Mouse (Mus musculus): ENCODE data around the gene Sesn1. TPM values are rescaled to one million over a fixed set of nuclear protein-coding genes. Genes with fewer than 3 reads are reported as not detected.

Sesn1 gene
- polyA plus RNA-seq, 1 experiment from 2014 or later = 47.6 TPM

- no peaks in the 10 kb centered on the region for H3K9me3 ChIP-seq
- H3K4me2 ChIP-seq = no peak overlapping the region
- no peak overlapping the region for H3K4me3 ChIP-seq
- no peak for ATAC-seq (ENCODE audit: insufficient number of reproducible peaks, low FRiP score, low TSS enrichment, low read depth)
- H3K27ac ChIP-seq = no peak overlapping the region
- H3K9ac ChIP-seq = no peak overlapping the region
- H3K27me3 ChIP-seq = no peaks in the 10 kb centered on the region
- H3K4me1 ChIP-seq = peaks cover 14% of the 10 kb centered on the region
- peaks cover 23% of the 10 kb centered on the region for H3K36me3 ChIP-seq
Measured at GRCm38 (mm10) chr10:41896425-41896824, 86.7 kb downstream of the Sesn1 start.

GRCm38 (mm10) chr10:41896865-41897264 is 87.1 kb downstream of the Sesn1 start:
- H3K9me3 ChIP-seq = no peaks in the 10 kb centered on the region
- H3K4me3 ChIP-seq = no peak overlapping the region
- ATAC-seq (ENCODE audit: insufficient number of reproducible peaks, low FRiP score, low TSS enrichment, low read depth) = no peak
- 75% methylated on average over 2 of the region's 2 CpGs for WGBS
- peaks cover 28% of the 10 kb centered on the region for H3K36me3 ChIP-seq
- H3K27me3 ChIP-seq = no peaks in the 10 kb centered on the region
- no peak overlapping the region for H3K27ac ChIP-seq
- peaks cover 14% of the 10 kb centered on the region for H3K4me1 ChIP-seq
- H3K4me2 ChIP-seq = no peak overlapping the region
- no peak overlapping the region for H3K9ac ChIP-seq

DNA sequence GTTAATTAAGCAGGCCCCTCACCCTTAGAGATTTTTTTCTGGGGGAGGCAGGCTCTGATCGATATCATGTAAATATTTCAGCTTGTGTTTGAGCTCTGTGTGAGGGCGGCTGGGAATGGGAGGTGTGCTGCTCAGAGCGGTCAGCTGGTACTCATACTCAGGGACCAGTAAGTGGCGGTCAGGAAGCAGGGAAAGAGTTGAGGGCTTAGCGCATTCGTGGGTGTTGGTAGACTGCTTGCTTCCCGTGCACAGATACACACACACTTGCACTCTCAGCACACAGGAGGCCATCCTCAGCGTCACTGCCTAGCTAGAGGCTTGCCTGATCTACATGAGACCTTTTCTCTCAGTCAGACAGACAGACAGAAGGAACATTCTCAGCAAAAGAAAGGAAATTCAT is 91.7 kb downstream of the Sesn1 start:
- no peak for ATAC-seq (ENCODE audit: insufficient number of reproducible peaks, low FRiP score, low TSS enrichment, low read depth)
- Histone ChIP-seq H3K4me2 (no peak overlapping the region), H3K27ac (no peak overlapping the region), H3K4me3 (no peak overlapping the region), H3K9me3 (no peaks in the 10 kb centered on the region), H3K27me3 (no peaks in the 10 kb centered on the region), H3K36me3 (peaks cover 54% of the 10 kb centered on the region), H3K4me1 (no peaks in the 10 kb centered on the region), H3K9ac (no peak overlapping the region)
- 90% methylated on average over 8 of the region's 8 CpGs for WGBS

GRCm38 (mm10) chr10:41901864-41902263 is 92.1 kb downstream of the Sesn1 start:
- no peaks in the 10 kb centered on the region for H3K9me3 ChIP-seq
- no peaks in the 10 kb centered on the region for H3K27me3 ChIP-seq
- H3K9ac ChIP-seq = no peak overlapping the region
- H3K4me1 ChIP-seq = no peaks in the 10 kb centered on the region
- no peak overlapping the region for H3K27ac ChIP-seq
- H3K4me2 ChIP-seq = no peak overlapping the region
- H3K36me3 ChIP-seq = peaks cover 57% of the 10 kb centered on the region
- 85% methylated on average over 6 of the region's 6 CpGs for WGBS
- H3K4me3 ChIP-seq = no peak overlapping the region
- no peak for ATAC-seq (ENCODE audit: insufficient number of reproducible peaks, low FRiP score, low TSS enrichment, low read depth)

DNA sequence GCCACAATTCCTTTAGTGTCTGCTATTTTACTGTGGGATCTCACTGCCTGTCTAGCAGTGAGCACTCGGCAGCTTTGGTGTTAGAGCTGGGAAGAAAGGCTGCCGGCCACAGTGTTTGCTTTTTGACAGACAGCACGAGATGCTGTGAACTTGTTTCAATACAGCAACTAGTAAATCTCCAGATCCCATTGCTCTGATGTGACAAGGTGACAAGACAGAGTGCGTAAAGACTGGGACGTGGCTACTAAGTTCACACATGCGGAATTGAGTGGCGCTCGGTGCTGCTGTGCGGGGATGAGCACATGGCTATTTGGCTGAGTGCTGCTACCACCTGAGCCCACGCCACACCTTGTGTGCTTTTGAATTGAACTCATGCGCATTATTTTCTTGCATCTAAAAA is 97.7 kb downstream of the Sesn1 start:
- no peak overlapping the region for H3K4me3 ChIP-seq
- no peak for ATAC-seq (ENCODE audit: insufficient number of reproducible peaks, low FRiP score, low TSS enrichment, low read depth)
- no peak overlapping the region for H3K4me2 ChIP-seq
- H3K27ac ChIP-seq = no peak overlapping the region
- H3K9ac ChIP-seq = no peak overlapping the region
- peaks cover 54% of the 10 kb centered on the region for H3K36me3 ChIP-seq
- no peaks in the 10 kb centered on the region for H3K4me1 ChIP-seq
- WGBS = 79% methylated on average over 11 of the region's 11 CpGs
- no peaks in the 10 kb centered on the region for H3K27me3 ChIP-seq
- H3K9me3 ChIP-seq = no peaks in the 10 kb centered on the region

- peaks cover 50% of the 10 kb centered on the region for H3K36me3 ChIP-seq
- H3K27me3 ChIP-seq = no peaks in the 10 kb centered on the region
- H3K4me1 ChIP-seq = no peaks in the 10 kb centered on the region
- H3K4me3 ChIP-seq = no peak overlapping the region
- 69% methylated on average over 4 of the region's 4 CpGs for WGBS
- ATAC-seq (ENCODE audit: insufficient number of reproducible peaks, low FRiP score, low TSS enrichment, low read depth) = no peak
- H3K9ac ChIP-seq = no peak overlapping the region
- no peak overlapping the region for H3K4me2 ChIP-seq
- no peak overlapping the region for H3K27ac ChIP-seq
- H3K9me3 ChIP-seq = no peaks in the 10 kb centered on the region
Measured at GRCm38 (mm10) chr10:41907950-41908349, 98.2 kb downstream of the Sesn1 start.

GRCm38 (mm10) chr10:41908899-41909298 is 99.2 kb downstream of the Sesn1 start:
- no peaks in the 10 kb centered on the region for H3K9me3 ChIP-seq
- no peaks in the 10 kb centered on the region for H3K27me3 ChIP-seq
- peaks cover 42% of the 10 kb centered on the region for H3K36me3 ChIP-seq
- no peak overlapping the region for H3K9ac ChIP-seq
- H3K4me2 ChIP-seq = no peak overlapping the region
- no peaks in the 10 kb centered on the region for H3K4me1 ChIP-seq
- H3K4me3 ChIP-seq = no peak overlapping the region
- 73% methylated on average over 6 of the region's 6 CpGs for WGBS
- ATAC-seq (ENCODE audit: insufficient number of reproducible peaks, low FRiP score, low TSS enrichment, low read depth) = no peak
- H3K27ac ChIP-seq = no peak overlapping the region

DNA sequence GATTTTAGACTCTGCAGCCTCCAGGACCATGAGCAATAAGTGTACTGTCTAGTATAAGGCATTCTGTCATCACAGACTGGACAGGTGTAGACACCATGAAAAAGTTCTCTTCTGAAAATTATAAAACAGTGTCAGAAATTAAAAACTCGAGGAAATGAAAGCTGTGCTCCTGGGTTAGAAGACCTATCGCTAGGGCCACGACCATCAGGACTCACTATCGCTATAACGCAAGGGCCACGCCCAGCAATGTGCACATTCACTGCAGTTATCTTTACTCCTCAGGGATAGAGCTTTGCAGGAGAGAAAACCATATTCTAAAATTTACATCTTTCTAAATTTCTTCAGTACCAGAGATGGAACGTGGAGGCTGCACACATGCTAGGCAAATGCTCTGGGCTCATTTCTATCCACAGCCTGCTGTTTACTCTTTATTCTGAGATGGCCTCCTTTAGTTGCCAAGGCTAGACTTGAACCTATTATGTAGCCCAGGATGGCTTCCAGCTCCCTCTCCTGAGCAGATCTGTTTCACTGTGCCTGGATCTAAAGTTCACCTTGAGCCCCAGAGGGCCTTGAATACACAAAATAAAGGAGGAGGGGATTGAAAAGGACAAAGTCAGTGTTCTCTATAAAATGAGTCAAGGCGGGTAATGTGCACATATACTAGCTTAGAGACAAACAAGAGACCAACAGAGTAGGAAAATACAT is 102.7 kb downstream of the Sesn1 start:
- Histone ChIP-seq H3K4me2 (no peak overlapping the region), H3K27ac (no peak overlapping the region), H3K9me3 (no peaks in the 10 kb centered on the region), H3K36me3 (peaks cover 13% of the 10 kb centered on the region), H3K9ac (no peak overlapping the region), H3K4me3 (no peak overlapping the region), H3K4me1 (no peaks in the 10 kb centered on the region), H3K27me3 (no peaks in the 10 kb centered on the region)
- WGBS = 89% methylated on average over 8 of the region's 8 CpGs
- no peak for ATAC-seq (ENCODE audit: insufficient number of reproducible peaks, low FRiP score, low TSS enrichment, low read depth)

GRCm38 (mm10) chr10:41926726-41927125 is 117.0 kb downstream of the Sesn1 start:
- Histone ChIP-seq H3K9ac (no peak overlapping the region), H3K36me3 (no peaks in the 10 kb centered on the region), H3K27me3 (no peaks in the 10 kb centered on the region), H3K9me3 (no peaks in the 10 kb centered on the region), H3K4me1 (no peaks in the 10 kb centered on the region), H3K4me2 (no peak overlapping the region), H3K27ac (no peak overlapping the region), H3K4me3 (no peak overlapping the region)
- ATAC-seq (ENCODE audit: insufficient number of reproducible peaks, low FRiP score, low TSS enrichment, low read depth) = no peak
- 82% methylated on average over 14 of the region's 14 CpGs for WGBS

DNA sequence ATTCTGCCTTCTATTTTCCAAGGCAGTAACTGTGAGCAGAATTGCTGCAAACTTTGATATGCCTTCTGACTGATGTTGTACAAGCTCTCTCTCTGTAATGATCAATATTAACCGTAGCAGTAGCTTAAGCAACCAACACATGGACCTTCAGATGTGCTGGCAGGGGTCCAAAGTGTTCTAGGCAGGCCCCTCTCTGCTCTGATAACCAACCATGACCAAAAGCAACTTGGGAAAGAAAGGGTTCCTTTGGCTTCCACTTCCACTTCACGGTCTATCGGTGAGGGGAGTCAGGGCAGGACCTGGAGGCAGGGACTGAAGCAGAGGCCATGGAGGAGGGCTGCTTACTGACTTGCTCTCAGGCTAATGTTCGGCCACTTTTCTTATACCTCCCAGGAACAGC is 121.2 kb downstream of the Sesn1 start:
- Histone ChIP-seq H3K9me3 (no peaks in the 10 kb centered on the region), H3K4me1 (peaks cover 15% of the 10 kb centered on the region), H3K9ac (no peak overlapping the region), H3K4me2 (no peak overlapping the region), H3K27me3 (no peaks in the 10 kb centered on the region), H3K27ac (no peak overlapping the region), H3K36me3 (no peaks in the 10 kb centered on the region), H3K4me3 (no peak overlapping the region)
- WGBS = 69% methylated on average over 4 of the region's 4 CpGs
- ATAC-seq (ENCODE audit: insufficient number of reproducible peaks, low FRiP score, low TSS enrichment, low read depth) = no peak

- H3K4me2 ChIP-seq = no peak overlapping the region
- peaks cover 18% of the 10 kb centered on the region for H3K4me1 ChIP-seq
- no peaks in the 10 kb centered on the region for H3K27me3 ChIP-seq
- WGBS = 75% methylated on average over 12 of the region's 12 CpGs
- H3K27ac ChIP-seq = no peak overlapping the region
- H3K9ac ChIP-seq = no peak overlapping the region
- no peaks in the 10 kb centered on the region for H3K9me3 ChIP-seq
- H3K4me3 ChIP-seq = no peak overlapping the region
- H3K36me3 ChIP-seq = no peaks in the 10 kb centered on the region
- no peak for ATAC-seq (ENCODE audit: insufficient number of reproducible peaks, low FRiP score, low TSS enrichment, low read depth)
Measured at GRCm38 (mm10) chr10:41931962-41932361, 122.2 kb downstream of the Sesn1 start.

DNA sequence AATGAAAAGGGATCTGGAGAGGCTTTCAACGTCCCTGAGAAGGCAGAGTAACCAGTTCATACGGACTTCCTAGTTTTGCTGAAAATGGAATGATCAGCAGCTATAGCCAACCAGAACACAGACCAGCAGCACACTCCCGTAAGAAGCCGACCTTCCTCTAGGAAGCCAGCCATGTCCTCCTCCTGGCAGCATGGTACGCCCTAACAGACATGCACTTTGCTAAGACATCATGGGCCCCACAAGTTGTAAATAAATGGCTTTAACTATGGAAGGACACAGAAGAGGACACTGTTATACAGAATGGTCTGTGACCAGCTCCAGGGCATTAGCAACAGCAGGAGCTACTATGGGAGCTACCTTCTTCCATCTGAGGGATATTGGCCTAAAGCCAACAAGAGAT is 123.2 kb downstream of the Sesn1 start:
- H3K4me2 ChIP-seq = no peak overlapping the region
- no peak for ATAC-seq (ENCODE audit: insufficient number of reproducible peaks, low FRiP score, low TSS enrichment, low read depth)
- H3K36me3 ChIP-seq = no peaks in the 10 kb centered on the region
- no peak overlapping the region for H3K9ac ChIP-seq
- H3K4me3 ChIP-seq = no peak overlapping the region
- H3K9me3 ChIP-seq = no peaks in the 10 kb centered on the region
- 84% methylated on average over 5 of the region's 5 CpGs for WGBS
- no peaks in the 10 kb centered on the region for H3K27me3 ChIP-seq
- H3K4me1 ChIP-seq = peaks cover 18% of the 10 kb centered on the region
- no peak overlapping the region for H3K27ac ChIP-seq

DNA sequence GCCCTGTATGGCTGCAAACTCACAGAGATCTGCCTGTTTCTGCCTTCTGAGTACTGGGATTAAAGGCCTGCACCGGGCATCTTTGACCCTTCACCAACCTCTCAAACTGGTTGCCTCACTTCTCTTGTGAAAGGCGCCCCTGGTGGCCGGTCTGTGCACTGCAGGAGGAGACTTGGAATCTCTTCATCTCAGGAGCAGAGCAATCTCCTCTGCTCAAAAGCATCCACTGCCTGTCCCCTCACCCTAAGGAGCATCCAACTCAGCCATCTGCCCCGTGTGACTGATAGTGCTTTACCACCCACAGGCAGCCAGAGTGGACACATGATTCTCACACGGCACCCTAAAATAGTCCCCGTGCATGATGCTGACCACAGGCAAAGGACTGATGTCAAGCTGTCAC is 123.8 kb downstream of the Sesn1 start:
- 63% methylated on average over 6 of the region's 6 CpGs for WGBS
- no peak for ATAC-seq (ENCODE audit: insufficient number of reproducible peaks, low FRiP score, low TSS enrichment, low read depth)

More for the DNA sequence above, 123.8 kb downstream of the Sesn1 start:
- no peaks in the 10 kb centered on the region for H3K36me3 ChIP-seq
- H3K27ac ChIP-seq = no peak overlapping the region
- H3K4me2 ChIP-seq = no peak overlapping the region
- no peak overlapping the region for H3K4me3 ChIP-seq
- no peaks in the 10 kb centered on the region for H3K9me3 ChIP-seq
- H3K27me3 ChIP-seq = no peaks in the 10 kb centered on the region
- H3K9ac ChIP-seq = no peak overlapping the region
- H3K4me1 ChIP-seq = peaks cover 18% of the 10 kb centered on the region

Measured in limb, embryonic 15.5 days (tissue).